11 mouse cellular contexts compared by ENCODE assay signal in the genomic region with DNA sequence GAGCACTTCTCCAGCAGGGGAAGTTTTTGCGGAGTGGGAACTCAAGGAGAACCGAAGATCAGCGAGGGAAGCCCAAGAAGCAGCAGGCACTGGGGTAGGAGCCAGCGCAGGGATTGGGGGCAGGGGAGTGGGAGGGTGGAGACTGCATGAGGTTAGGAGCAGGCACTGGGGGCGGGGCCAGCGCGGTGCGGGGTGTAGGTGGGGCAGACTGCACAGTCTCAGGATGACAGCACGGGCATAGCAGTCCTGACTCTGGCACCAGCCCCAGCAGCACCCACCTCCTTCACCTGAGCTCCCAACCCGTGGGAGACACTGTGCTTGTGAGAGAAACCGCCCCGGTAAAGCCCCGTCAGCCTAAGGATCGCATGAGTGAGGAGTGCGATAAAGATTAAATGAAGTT.
DNase-seq lines count a peak whose midpoint lies in the region; ATAC-seq and TF ChIP-seq lines count a peak whose summit lies in the region.
"Had no signal": no experiment of that assay in that cellular context is flagged by ENCODE, and none has a peak within 500 bp of the region (broad histone marks: within the 10 kb centered on the region; RNA-seq: fewer than 3 reads in every experiment).

No protein-coding gene starts in this region.

- WGBS in midbrain, embryonic 11.5 days: 24% methylated on average over 15 of the region's 15 CpGs
- WGBS in midbrain, embryonic 10.5 days: 22% methylated on average over 15 of the region's 15 CpGs
- WGBS in kidney, adult 2 months: 14% methylated on average over 15 of the region's 15 CpGs
- WGBS in stomach, embryonic 16.5 days: 16% methylated on average over 15 of the region's 15 CpGs

- no peak for DNase-seq in frontal cortex, postnatal 10 days (ENCODE audit: low spot score in 2 of 2)
- peak; percentile 83 for DNase-seq in midbrain, embryonic 11.5 days (ENCODE audit: low spot score, missing footprints)
- no peak for DNase-seq in midbrain, embryonic 10.5 days (ENCODE audit: low spot score)
- peak; percentile 36 for DNase-seq in kidney, adult 2 months
- no peak for DNase-seq in spleen, adult 18-20 months
- no peak for DNase-seq in layer of hippocampus, adult 9-11 months
- DNase-seq: cerebellum, adult 11 months; lung, postnatal 36 days had no signal

- ATAC-seq in frontal cortex, adult (ENCODE audit: low TSS enrichment): peak; percentile 50
- peak; percentile 42; the same call in 1 of the 2 replicates for ATAC-seq in midbrain, embryonic 11.5 days (ENCODE audit: low FRiP score)
- ATAC-seq in stomach, embryonic 16.5 days (ENCODE audit: insufficient read depth, low FRiP score): peak; percentile 68; the same call in 1 of the 2 replicates

- no peak for TF ChIP-seq POLR2A in kidney, adult 2 months (IDR thresholded peaks at IDR 0.05; ENCODE audit: low read depth, low read length)

- H3K27me3 ChIP-seq in midbrain, embryonic 11.5 days (ENCODE audit: control insufficient read depth, insufficient read depth, low read length): no peaks in the 10 kb centered on the region; the same call in 1 of the 2 replicates
- 0 out of 2 replicates have a peak, but pooled peaks cover 15% of the 10 kb centered on the region for H3K27me3 ChIP-seq in midbrain, embryonic 10.5 days (ENCODE audit: low read depth, poor library complexity, severe bottlenecking)
- H3K27me3 ChIP-seq in kidney, adult 2 months (replicated peaks; ENCODE audit: control insufficient read depth, insufficient read depth, low read length): no peaks in the 10 kb centered on the region
- no peaks in the 10 kb centered on the region for H3K27me3 ChIP-seq in stomach, embryonic 16.5 days (ENCODE audit: control insufficient read depth, insufficient read depth, low read length)

- no peaks in the 10 kb centered on the region for H3K4me1 ChIP-seq in midbrain, embryonic 11.5 days (ENCODE audit: control insufficient read depth, insufficient read depth, low read length)
- peaks cover 11% of the 10 kb centered on the region for H3K4me1 ChIP-seq in midbrain, embryonic 10.5 days
- peaks cover 19% of the 10 kb centered on the region for H3K4me1 ChIP-seq in kidney, adult 2 months (ENCODE audit: control insufficient read depth, insufficient read depth, low read length)
- H3K4me1 ChIP-seq in stomach, embryonic 16.5 days (ENCODE audit: control insufficient read depth, insufficient read depth, low read length): peaks cover 26% of the 10 kb centered on the region; the same call in 1 of the 2 replicates

- no peak overlapping the region for H3K9ac ChIP-seq in midbrain, embryonic 11.5 days (ENCODE audit: low read length)
- no peak overlapping the region for H3K9ac ChIP-seq in stomach, embryonic 16.5 days (ENCODE audit: low read length)
- H3K9ac ChIP-seq: hindbrain, embryonic 12.5 days had no signal

- H3K9me3 ChIP-seq in midbrain, embryonic 11.5 days (ENCODE audit: control insufficient read depth, low read length): no peaks in the 10 kb centered on the region
- H3K9me3 ChIP-seq in midbrain, embryonic 10.5 days (replicated peaks): no peaks in the 10 kb centered on the region
- no peaks in the 10 kb centered on the region for H3K9me3 ChIP-seq in stomach, embryonic 16.5 days (replicated peaks; ENCODE audit: control insufficient read depth, low read length)
- H3K9me3 ChIP-seq: hindbrain, embryonic 12.5 days had no signal

- no peak overlapping the region for H3K4me3 ChIP-seq in midbrain, embryonic 11.5 days (ENCODE audit: low read depth, low read length)
- no peak overlapping the region for H3K4me3 ChIP-seq in midbrain, embryonic 10.5 days
- no peak overlapping the region for H3K4me3 ChIP-seq in kidney, adult 2 months (ENCODE audit: insufficient read depth, low read depth, low read length)
- H3K4me3 ChIP-seq in stomach, embryonic 16.5 days (replicated peaks; ENCODE audit: low read length): no peak overlapping the region
- H3K4me3 ChIP-seq: hindbrain, embryonic 12.5 days had no signal

- H3K36me3 ChIP-seq in midbrain, embryonic 11.5 days (ENCODE audit: control insufficient read depth, insufficient read depth, low read length): no peaks in the 10 kb centered on the region
- H3K36me3 ChIP-seq in midbrain, embryonic 10.5 days: no peaks in the 10 kb centered on the region
- no peaks in the 10 kb centered on the region for H3K36me3 ChIP-seq in kidney, adult 2 months (ENCODE audit: control insufficient read depth, insufficient read depth, low read length)
- no peaks in the 10 kb centered on the region for H3K36me3 ChIP-seq in stomach, embryonic 16.5 days (ENCODE audit: control insufficient read depth, insufficient read depth, low read length)
- H3K36me3 ChIP-seq: hindbrain, embryonic 12.5 days had no signal

- H3K4me2 ChIP-seq in midbrain, embryonic 11.5 days: no peak overlapping the region
- peak overlapping the region; percentile 10; the same call in 1 of the 2 replicates for H3K4me2 ChIP-seq in stomach, embryonic 16.5 days (ENCODE audit: low read depth, low read length)
- H3K4me2 ChIP-seq: hindbrain, embryonic 12.5 days had no signal

- H3K27ac ChIP-seq in midbrain, embryonic 11.5 days (ENCODE audit: low read depth, low read length): no peak overlapping the region
- no peak overlapping the region for H3K27ac ChIP-seq in midbrain, embryonic 10.5 days (replicated peaks)
- no peak overlapping the region for H3K27ac ChIP-seq in kidney, adult 2 months (ENCODE audit: insufficient read depth, low read depth, low read length)
- no peak overlapping the region for H3K27ac ChIP-seq in stomach, embryonic 16.5 days (ENCODE audit: low read length)
- H3K27ac ChIP-seq: hindbrain, embryonic 12.5 days had no signal

- no peak for TF ChIP-seq CTCF in kidney, adult 2 months (conservative IDR thresholded peaks at IDR 0.05; ENCODE audit: insufficient read depth, insufficient read length, low read depth, low read length)

Comparison
In these comparisons a context has a peak if more than half of its experiments do, and no peak if none do; other contexts are left out.
1. DNase-seq: peak in midbrain, embryonic 11.5 days (single experiment) and kidney, adult 2 months (single experiment); none in frontal cortex, postnatal 10 days (0 of 2), midbrain, embryonic 10.5 days (single experiment), spleen, adult 18-20 months (0 of 2) and layer of hippocampus, adult 9-11 months (single experiment).
2. Peak in every context shown above with its lines, with median percentiles within 50 percentile points of each other: ATAC-seq.